Mouse (Mus musculus) gastrocnemius, adult 18-20 months (tissue): ENCODE results near the gene Btg2. TPM values are rescaled to one million over a fixed set of nuclear protein-coding genes. Genes with fewer than 3 reads are reported as not detected.
A peak's percentile ranks its signal among the peaks of the same experiment; 100 is the strongest.

Experiments
- DNase-seq: peaks from one replicate; pipeline ENCODE4 v3.0.0; 2021; ENCODE audit warnings: low spot score
- long read RNA-seq, 2 experiments: library from polyadenylated mRNA; stranded (forward); transcript quantifications; one replicate each; pipeline ENCODE4 v2.0.0; 2021
- total RNA-seq, 2 experiments: library from RNA; stranded (reverse); gene quantifications; 2 replicates each; pipeline ENCODE4 v1.2.3; 2021

Btg2 gene
- 10 to 100 TPM; 41.2 to 63.7 TPM for total RNA-seq
- long read RNA-seq, experiment 1, transcript Btg2-201 (2 exons, 2,743 nt), result major isoform, 6 of 7 reads
- long read RNA-seq, experiment 1, partial matches to known transcripts, result 0 of 7 reads
- long read RNA-seq, experiment 1, other reads (novel, unspliced or antisense), result 1 of 7 reads
- long read RNA-seq, experiment 2, transcript Btg2-201 (2 exons, 2,743 nt), result major isoform, 7 of 10 reads
- long read RNA-seq, experiment 2, partial matches to known transcripts, result 0 of 10 reads
- long read RNA-seq, experiment 2, other reads (novel, unspliced or antisense), result 3 of 10 reads

GRCm38 (mm10) chr1:134078802-134079476, at the start of gene Btg2:
Gene Btg2 (minus strand): TSS chr1:134079120.
- peak; percentile 98 for DNase-seq

GRCm38 (mm10) chr1:134122195-134122594, 43.3 kb upstream of the Btg2 start:
- no peak for DNase-seq

- DNase-seq, result peak; percentile 82
Measured at GRCm38 (mm10) chr1:134120179-134120578, 41.3 kb upstream of the Btg2 start.

- no peak for DNase-seq
Measured at GRCm38 (mm10) chr1:134117110-134117509, 38.2 kb upstream of the Btg2 start.

GRCm38 (mm10) chr1:134115424-134115823, 36.5 kb upstream of the Btg2 start:
- DNase-seq, result no peak

- no peak for DNase-seq
Measured at GRCm38 (mm10) chr1:134114730-134115129, 35.8 kb upstream of the Btg2 start.

GRCm38 (mm10) chr1:134114018-134114417, 35.1 kb upstream of the Btg2 start:
- no peak for DNase-seq

GRCm38 (mm10) chr1:134113560-134113959, 34.6 kb upstream of the Btg2 start:
- DNase-seq, result no peak

- DNase-seq, result no peak
Measured at GRCm38 (mm10) chr1:134110979-134111378, 32.1 kb upstream of the Btg2 start, which contains the start of gene Chit1. Gene Chit1 (plus strand): TSS chr1:134111242.

- DNase-seq, result no peak
Measured at GRCm38 (mm10) chr1:134110449-134110848, 31.5 kb upstream of the Btg2 start.

GRCm38 (mm10) chr1:134110015-134110414, 31.1 kb upstream of the Btg2 start:
- no peak for DNase-seq

GRCm38 (mm10) chr1:134107777-134108176, 28.9 kb upstream of the Btg2 start:
- no peak for DNase-seq

GRCm38 (mm10) chr1:134106719-134107118, 27.8 kb upstream of the Btg2 start:
- peak; percentile 71 for DNase-seq

- no peak for DNase-seq
Measured at GRCm38 (mm10) chr1:134105764-134106430, 27.0 kb upstream of the Btg2 start.

- no peak for DNase-seq
Measured at GRCm38 (mm10) chr1:134105043-134105763, 26.3 kb upstream of the Btg2 start.

GRCm38 (mm10) chr1:134103861-134104260, 24.9 kb upstream of the Btg2 start:
- peak; percentile 66 for DNase-seq

- DNase-seq, result no peak
Measured at GRCm38 (mm10) chr1:134101593-134101992, 22.7 kb upstream of the Btg2 start.

GRCm38 (mm10) chr1:134100928-134101327, 22.0 kb upstream of the Btg2 start:
- no peak for DNase-seq

GRCm38 (mm10) chr1:134100401-134100800, 21.5 kb upstream of the Btg2 start:
- no peak for DNase-seq

- DNase-seq, result peak; percentile 53
Measured at GRCm38 (mm10) chr1:134099516-134100235, 20.8 kb upstream of the Btg2 start.
